Mouse (Mus musculus): ENCODE data around the gene Zfp385a. TPM values are rescaled to one million over a fixed set of nuclear protein-coding genes. Genes with fewer than 3 reads are reported as not detected.
A peak's percentile ranks its signal among the peaks of the same experiment; 100 is the strongest.

Gene Zfp385a
- total RNA-seq, 2 experiments from 2014 or later: 8.0 to 13.0 TPM

GRCm38 (mm10) chr15:103359122-103359510 lies 19.2 kb upstream of the Zfp385a start:
- DNase-seq: peak; percentile 80
- H3K4me3 ChIP-seq: peak overlapping the region; percentile 27

GRCm38 (mm10) chr15:103358278-103359121 lies 18.6 kb upstream of the Zfp385a start:
- intact Hi-C loops (cut with DNase I): no loop called here
- Histone ChIP-seq H3K4me3 (peak overlapping the region; percentile 27), H3K27ac (peak overlapping the region; percentile 86)
- peak; percentile 66 for DNase-seq
- TF ChIP-seq CTCF (IDR thresholded peaks at IDR 0.05): no peak

More at GRCm38 (mm10) chr15:103359122-103359510, 19.2 kb upstream of the Zfp385a start:
- no peak for TF ChIP-seq CTCF (IDR thresholded peaks at IDR 0.05)
- H3K27ac ChIP-seq: peak overlapping the region; percentile 86
- intact Hi-C loops (cut with DNase I): no loop called here

DNA sequence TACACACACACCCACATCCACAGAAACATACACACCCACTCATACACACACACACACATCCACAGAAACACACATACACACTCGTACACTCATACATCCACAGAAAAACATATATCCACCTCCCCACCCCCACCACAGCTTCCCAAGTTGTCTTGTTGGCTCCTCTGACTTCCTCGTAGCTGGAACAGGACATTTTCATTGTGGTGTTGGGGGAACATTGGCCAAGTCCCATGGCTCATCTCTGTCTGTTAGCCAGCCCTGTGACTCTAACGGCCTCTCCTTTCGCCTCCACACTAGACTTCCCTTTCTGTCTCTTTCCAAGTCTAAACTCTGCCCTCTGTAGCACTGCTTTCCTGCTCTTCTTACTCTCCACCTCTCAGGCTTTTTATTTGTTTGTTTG lies 17.9 kb upstream of the Zfp385a start:
- no peak for TF ChIP-seq CTCF (IDR thresholded peaks at IDR 0.05)
- Histone ChIP-seq H3K4me3 (peak overlapping the region; percentile 27), H3K27ac (peak overlapping the region; percentile 86)
- intact Hi-C loops (cut with DNase I): no loop called here
- DNase-seq: no peak

DNA sequence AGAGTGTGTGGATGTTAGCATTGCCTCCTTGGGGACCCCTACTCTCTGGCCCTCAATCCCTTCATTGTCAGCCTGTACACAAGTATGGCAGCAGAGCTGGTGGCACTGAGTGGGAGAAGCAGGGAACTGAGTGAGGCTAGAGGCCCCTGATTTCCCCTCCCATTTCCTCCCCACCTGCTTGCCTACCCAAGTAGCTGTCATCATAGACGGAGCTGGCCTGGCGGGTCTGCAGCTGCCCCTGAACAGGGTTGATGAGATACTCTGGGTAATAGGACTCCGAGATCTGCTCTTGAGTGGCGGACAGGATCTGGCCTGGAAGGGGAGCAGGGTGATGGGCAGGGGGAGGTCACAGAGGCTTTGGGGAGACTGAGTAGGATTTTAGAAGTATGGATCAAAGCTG lies 16.2 kb upstream of the Zfp385a start:
- no peak for TF ChIP-seq CTCF (IDR thresholded peaks at IDR 0.05)
- no peak for DNase-seq
- intact Hi-C loops (cut with DNase I): no loop called here
- H3K27ac ChIP-seq: no peak overlapping the region
- H3K4me3 ChIP-seq: no peak overlapping the region

DNA sequence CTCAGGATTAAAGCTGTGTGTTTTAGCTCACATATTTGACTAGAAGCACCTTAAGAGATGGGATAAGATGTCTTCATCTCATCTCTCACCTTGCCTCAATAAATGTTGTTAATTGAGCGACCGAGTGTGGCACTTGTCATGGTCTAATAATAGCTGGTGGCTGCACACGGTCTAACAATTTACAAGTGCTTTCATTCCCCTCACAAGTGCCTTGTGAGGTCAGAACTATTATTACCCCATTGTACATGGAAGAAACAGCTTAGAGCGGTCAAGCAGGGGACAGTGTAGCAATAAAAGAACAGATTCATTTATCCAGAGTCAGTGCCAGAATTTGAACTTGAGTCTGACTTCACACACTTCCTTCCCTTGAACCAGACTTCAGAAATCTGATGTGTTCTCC lies 15.5 kb upstream of the Zfp385a start:
- H3K27ac ChIP-seq: peak overlapping the region; percentile 32; the same call in 1 of the 2 replicates
- no peak for TF ChIP-seq CTCF (IDR thresholded peaks at IDR 0.05)
- intact Hi-C loops (cut with DNase I): no loop called here
- no peak for DNase-seq
- H3K4me3 ChIP-seq: no peak overlapping the region

DNA sequence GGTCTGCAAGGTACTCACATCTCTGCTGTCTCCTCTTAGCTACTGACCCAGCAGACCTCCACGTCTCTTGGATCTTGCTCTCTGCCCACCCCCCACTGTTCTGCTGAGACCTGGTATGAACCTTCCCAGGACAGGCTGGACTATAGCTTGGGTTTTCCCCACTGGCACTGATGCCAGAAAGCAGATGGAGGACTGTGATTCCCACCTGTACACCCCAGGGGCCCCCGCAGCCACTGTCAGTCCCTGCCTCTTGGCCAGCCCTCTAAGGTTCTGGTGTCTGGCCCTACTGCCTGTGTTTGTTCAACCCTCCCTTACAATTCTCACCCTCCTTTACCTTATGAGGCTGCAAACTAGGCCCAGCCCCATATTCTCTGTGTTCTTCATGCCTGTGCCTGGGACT lies 14.8 kb upstream of the Zfp385a start:
- no peak for TF ChIP-seq CTCF (IDR thresholded peaks at IDR 0.05)
- Histone ChIP-seq H3K4me3 (no peak overlapping the region), H3K27ac (no peak overlapping the region)
- no peak for DNase-seq
- intact Hi-C loops (cut with DNase I): no loop called here

GRCm38 (mm10) chr15:103353511-103354256 lies 13.8 kb upstream of the Zfp385a start:
- TF ChIP-seq CTCF (IDR thresholded peaks at IDR 0.05): no peak
- DNase-seq: no peak
- Histone ChIP-seq H3K27ac (no peak overlapping the region), H3K4me3 (no peak overlapping the region)
- intact Hi-C loops (cut with DNase I): no loop called here

GRCm38 (mm10) chr15:103352856-103353255 lies 13.0 kb upstream of the Zfp385a start:
- Histone ChIP-seq H3K4me3 (no peak overlapping the region), H3K27ac (no peak overlapping the region)
- intact Hi-C loops (cut with DNase I): no loop called here
- peak; percentile 94; the same call in 1 of the 2 replicates for TF ChIP-seq CTCF (IDR thresholded peaks at IDR 0.05)
- DNase-seq: peak; percentile 70

- peak; percentile 83 for DNase-seq
- no peak overlapping the region for H3K4me3 ChIP-seq
- TF ChIP-seq CTCF (IDR thresholded peaks at IDR 0.05): peak; percentile 63
- intact Hi-C loops (cut with DNase I): loop anchor here (1.0 kb wide), 1 partner anchor 41 kb away; no protein-coding TSS in a partner anchor
- no peak overlapping the region for H3K27ac ChIP-seq
Observed at GRCm38 (mm10) chr15:103347275-103347684, 7.4 kb upstream of the Zfp385a start.

DNA sequence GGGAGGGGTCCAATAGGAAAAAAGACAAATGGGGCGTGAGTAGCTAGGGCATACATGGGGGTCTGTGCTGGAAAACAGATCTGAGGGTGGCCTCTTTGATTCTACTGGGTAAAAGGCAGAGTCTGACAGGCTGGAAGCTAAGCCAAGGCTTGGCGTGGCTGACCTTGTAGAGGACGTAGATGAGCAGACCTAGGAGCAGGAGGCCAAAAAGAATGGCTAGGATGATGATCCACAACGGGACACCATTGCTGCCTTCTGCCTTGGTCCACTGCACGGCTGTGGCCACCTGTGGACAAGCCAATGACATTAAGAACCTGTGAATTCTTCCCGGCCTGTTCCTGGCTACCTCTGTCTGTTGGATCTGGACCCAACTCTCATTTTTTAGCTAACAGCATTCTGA lies 5.9 kb upstream of the Zfp385a start:
- Histone ChIP-seq H3K4me3 (no peak overlapping the region), H3K27ac (no peak overlapping the region)
- intact Hi-C loops (cut with DNase I): no loop called here
- DNase-seq: no peak
- no peak for TF ChIP-seq CTCF (IDR thresholded peaks at IDR 0.05)

DNA sequence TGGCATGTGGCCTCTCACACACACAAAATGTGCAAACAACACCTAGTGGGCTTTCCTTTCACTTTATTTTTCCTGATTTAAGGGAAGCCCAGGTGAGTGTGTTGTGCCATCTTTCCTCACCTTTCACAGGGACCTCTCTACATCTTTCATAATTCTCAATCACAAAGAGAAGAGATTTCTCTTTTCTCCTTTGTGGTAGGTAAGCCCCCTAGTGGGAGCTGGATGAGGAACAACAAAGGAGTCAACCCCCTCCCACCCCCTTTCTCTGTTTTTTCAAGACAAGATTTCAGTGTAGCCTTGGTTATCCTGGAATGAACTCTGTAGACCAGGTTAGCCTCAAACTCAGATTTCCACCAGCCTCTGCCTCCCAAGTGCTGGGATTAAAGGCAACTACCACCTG lies 3.7 kb upstream of the Zfp385a start:
- DNase-seq: no peak
- intact Hi-C loops (cut with DNase I): no loop called here
- no peak for TF ChIP-seq CTCF (IDR thresholded peaks at IDR 0.05)
- no peak overlapping the region for H3K4me3 ChIP-seq
- no peak overlapping the region for H3K27ac ChIP-seq

DNA sequence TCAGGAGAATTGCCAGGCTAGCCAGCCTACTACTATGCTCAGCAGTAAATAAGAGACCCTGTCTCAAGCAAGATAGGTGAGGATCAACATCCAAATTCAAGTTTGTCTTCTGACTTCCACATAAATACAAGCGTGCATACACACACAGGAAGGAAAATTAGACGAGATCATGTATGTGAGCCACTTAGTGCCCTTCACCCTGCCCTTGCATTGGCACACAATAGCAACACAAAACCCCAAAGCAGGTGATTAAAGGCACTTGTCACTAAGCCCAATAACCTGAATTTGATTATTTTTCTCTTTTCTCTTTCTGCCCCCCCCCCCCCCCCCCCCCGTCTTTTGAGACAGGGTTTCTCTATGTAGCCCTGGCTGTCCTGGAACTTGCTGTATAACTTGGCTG lies 3.1 kb upstream of the Zfp385a start:
- intact Hi-C loops (cut with DNase I): no loop called here
- TF ChIP-seq CTCF (IDR thresholded peaks at IDR 0.05): no peak
- no peak for DNase-seq
- H3K27ac ChIP-seq: no peak overlapping the region
- no peak overlapping the region for H3K4me3 ChIP-seq

GRCm38 (mm10) chr15:103342415-103342814 lies 2.5 kb upstream of the Zfp385a start:
- H3K4me3 ChIP-seq: no peak overlapping the region
- DNase-seq: peak; percentile 80
- peak; percentile 84 for TF ChIP-seq CTCF (IDR thresholded peaks at IDR 0.05)
- no peak overlapping the region for H3K27ac ChIP-seq
- intact Hi-C loops (cut with DNase I): no loop called here
